Mouse (Mus musculus): ENCODE measurements around the gene Mettl27. TPM values are rescaled to one million over a fixed set of nuclear protein-coding genes. Genes with fewer than 3 reads are reported as not detected.
"Not testable (repeated sequence)": the region's sequence is repeated elsewhere in the genome, so short reads cannot be mapped to it uniquely, and the experiment has no call there.

Mettl27 gene
- polyA plus RNA-seq, 1 experiment, result 15.1 TPM

DNA sequence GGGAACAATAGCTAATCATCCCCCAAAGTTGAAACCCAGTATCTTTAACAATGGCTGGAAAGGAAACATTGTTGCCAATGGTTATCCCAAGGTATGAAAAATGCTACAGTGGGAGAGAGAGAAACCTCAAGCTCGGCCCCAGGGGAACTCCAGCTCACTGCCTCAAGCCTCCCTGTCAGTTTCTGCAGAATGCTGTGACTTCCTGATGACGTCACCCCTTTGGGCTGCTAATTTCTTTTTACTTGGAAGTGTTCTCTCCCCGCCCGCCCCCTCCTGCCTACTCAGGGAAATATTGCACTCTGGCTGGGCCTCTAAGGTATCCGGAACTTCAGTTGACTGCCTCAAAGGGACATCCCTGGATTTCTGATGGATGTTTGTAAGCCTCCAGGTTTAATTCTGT is 31.4 kb downstream of the Mettl27 start:
- no peak for TF ChIP-seq POLR2A (IDR thresholded peaks at IDR 0.05; ENCODE audit: extremely low read depth, insufficient read depth, low read length)
- no peak for TF ChIP-seq CTCF (IDR thresholded peaks at IDR 0.05; ENCODE audit: extremely low read depth, insufficient read depth, low read length)
- no peak overlapping the region for H3K4me3 ChIP-seq (ENCODE audit: insufficient read depth, low read length)
- no peak overlapping the region for H3K27ac ChIP-seq (ENCODE audit: insufficient read depth, low read length)
- H3K4me1 ChIP-seq (ENCODE audit: control insufficient read depth, insufficient read depth, low read length), result no peaks in the 10 kb centered on the region

DNA sequence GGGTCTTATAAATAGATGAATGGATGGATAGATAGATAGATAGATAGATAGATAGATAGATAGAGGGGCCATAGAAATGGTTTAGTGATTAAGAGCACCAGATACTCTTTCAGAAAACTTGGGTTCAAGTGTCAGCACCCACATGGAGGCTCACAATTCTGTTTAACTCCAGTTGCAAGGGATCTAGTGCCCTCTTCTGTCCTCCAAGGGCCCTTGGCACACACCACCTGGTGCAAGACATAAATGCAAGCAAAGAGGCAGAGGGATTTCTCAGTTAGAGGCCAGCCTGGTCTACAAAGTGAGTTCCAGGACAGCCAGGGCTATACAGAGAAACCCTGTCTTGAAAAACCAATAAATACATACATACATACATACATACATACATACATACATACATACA is 32.5 kb downstream of the Mettl27 start:
- not testable (repeated sequence) for H3K27ac ChIP-seq (ENCODE audit: insufficient read depth, low read length); H3K4me3 ChIP-seq (ENCODE audit: insufficient read depth, low read length); H3K4me1 ChIP-seq (ENCODE audit: control insufficient read depth, insufficient read depth, low read length)

DNA sequence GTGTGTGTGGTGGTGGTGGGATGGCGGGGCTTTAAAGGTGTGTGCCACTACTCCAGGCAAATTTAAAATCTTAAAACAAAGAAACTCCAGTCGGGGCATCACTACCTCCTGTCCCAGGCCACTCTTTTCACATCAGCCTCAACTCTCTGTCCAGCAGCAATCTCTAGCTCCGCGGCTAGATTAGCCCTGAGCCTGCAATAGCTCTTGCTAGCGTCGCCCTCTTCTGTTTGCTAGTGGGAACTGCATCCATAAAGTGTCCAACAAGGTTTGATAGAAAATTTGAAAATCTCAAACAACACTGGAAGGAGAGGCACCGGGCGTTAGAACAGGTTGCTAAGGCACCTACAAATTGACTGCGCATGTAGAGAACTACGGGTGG is 33.3 kb downstream of the Mettl27 start:
- H3K4me1 ChIP-seq (ENCODE audit: control insufficient read depth, insufficient read depth, low read length), result no peaks in the 10 kb centered on the region
- H3K27ac ChIP-seq (ENCODE audit: insufficient read depth, low read length), result no peak overlapping the region
- no peak overlapping the region for H3K4me3 ChIP-seq (ENCODE audit: insufficient read depth, low read length)
- TF ChIP-seq CTCF (IDR thresholded peaks at IDR 0.05; ENCODE audit: extremely low read depth, insufficient read depth, low read length) (peak; percentile 89), POLR2A (IDR thresholded peaks at IDR 0.05; ENCODE audit: extremely low read depth, insufficient read depth, low read length) (no peak)

DNA sequence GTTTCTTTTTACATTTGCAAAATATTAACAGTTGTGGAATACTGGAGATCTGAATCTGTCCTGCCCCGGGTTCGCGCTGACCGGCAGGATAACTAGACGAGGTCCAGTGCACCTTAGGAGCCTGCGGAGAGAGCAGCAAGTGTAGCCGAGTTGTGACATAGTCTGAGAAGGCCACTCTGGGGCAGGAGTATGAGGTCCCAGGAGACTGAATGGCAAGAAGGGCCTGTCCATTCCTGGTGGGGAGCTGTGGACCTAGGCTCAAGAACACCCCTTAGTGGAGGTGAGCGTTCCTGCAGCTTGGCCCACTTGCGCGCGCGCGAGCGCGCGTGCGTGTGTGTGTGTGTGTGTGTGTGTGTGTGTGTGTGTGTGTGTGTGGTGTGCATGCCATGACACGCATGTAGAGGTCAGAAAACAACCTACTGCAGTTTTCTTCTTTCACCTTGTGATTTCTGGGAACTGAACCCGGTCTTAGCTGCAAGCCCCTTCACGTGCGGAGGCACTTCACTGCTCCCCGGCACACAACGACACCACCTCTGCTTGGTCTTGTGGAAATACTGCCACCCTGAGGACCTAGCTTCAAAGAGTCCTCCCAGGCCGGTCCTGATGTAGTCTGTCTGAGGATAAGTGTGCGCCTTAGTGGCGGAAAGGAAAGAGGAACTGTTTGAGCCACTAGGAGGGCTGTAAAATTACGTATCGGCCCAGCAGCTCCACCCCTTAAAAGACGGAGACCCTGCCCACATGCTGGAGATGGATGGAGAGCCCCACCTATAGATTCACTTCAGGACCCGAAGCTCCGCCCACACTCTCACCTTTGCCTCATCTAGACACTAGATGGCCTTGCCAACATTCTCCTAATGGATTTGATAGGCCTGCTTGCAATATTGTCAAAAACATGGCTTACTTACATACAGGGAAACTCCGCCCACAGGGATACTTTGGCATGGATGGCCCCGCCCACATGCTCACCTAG is 34.0 kb downstream of the Mettl27 start:
- TF ChIP-seq CTCF (IDR thresholded peaks at IDR 0.05; ENCODE audit: extremely low read depth, insufficient read depth, low read length) (no peak), POLR2A (IDR thresholded peaks at IDR 0.05; ENCODE audit: extremely low read depth, insufficient read depth, low read length) (no peak)
- H3K4me1 ChIP-seq (ENCODE audit: control insufficient read depth, insufficient read depth, low read length), result no peaks in the 10 kb centered on the region
- H3K4me3 ChIP-seq (ENCODE audit: insufficient read depth, low read length), result no peak overlapping the region
- no peak overlapping the region for H3K27ac ChIP-seq (ENCODE audit: insufficient read depth, low read length)

DNA sequence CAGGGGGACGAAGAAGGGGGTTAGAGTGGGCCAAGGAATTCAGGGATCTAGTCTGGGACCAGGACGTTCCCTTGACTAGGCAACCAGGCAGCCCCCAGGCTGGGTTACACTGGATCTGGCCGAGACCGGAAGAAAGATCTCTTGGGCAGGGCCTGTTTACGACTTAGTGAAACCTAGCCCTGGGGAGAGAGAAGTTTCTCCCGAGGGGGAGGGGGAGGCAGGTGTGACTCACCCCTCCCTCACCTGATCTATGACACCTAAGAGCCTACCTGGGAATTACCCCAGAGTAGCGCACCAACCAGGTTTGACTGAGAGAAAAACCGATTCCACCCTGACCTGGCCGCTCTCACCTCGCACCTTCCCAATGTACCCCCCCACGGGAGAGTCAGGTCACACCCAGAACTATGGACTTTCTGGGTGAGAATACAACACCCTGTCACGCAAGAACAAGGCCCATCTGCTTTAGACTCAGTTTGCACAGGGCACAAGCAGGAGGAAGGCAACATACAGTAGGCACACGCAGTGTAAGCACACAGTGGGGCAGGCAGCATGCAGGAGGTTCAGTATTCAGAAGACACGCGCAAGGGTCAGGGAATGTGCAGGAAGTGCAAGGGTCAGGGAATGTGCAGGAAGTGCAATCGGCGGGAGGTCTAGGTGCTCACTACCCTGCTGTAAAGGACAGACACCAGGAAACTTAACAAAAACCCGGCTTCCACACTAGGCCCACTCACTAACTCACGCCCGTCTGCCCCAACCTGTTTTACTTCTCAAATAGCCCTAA is 35.2 kb downstream of the Mettl27 start:
- Histone ChIP-seq H3K27ac (ENCODE audit: insufficient read depth, low read length) (no peak overlapping the region), H3K4me1 (ENCODE audit: control insufficient read depth, insufficient read depth, low read length) (no peaks in the 10 kb centered on the region), H3K4me3 (ENCODE audit: insufficient read depth, low read length) (no peak overlapping the region)
- TF ChIP-seq POLR2A (IDR thresholded peaks at IDR 0.05; ENCODE audit: extremely low read depth, insufficient read depth, low read length) (no peak), CTCF (IDR thresholded peaks at IDR 0.05; ENCODE audit: extremely low read depth, insufficient read depth, low read length) (no peak)

DNA sequence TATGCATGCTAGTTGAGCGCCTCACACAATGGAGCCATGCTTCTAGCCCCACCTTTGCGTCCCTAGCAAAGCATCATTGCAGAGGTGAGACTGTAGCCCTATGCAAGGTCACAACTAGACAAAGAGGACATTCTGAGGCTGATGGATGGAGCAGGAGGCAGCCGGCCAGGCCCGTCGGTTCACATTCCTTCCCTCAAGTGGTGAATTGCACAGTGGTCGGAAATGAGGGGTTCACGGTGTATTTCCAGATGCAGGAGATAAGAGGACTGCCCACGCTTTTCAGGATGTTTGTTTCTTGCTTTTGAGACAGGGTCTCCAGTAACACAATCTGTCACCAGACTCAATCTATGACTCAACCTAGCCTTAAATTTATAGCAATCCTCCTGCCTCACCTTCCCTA is 38.5 kb downstream of the Mettl27 start:
- no peaks in the 10 kb centered on the region for H3K4me1 ChIP-seq (ENCODE audit: control insufficient read depth, insufficient read depth, low read length)
- TF ChIP-seq CTCF (IDR thresholded peaks at IDR 0.05; ENCODE audit: extremely low read depth, insufficient read depth, low read length), result no peak
- TF ChIP-seq POLR2A (IDR thresholded peaks at IDR 0.05; ENCODE audit: extremely low read depth, insufficient read depth, low read length), result no peak
- H3K4me3 ChIP-seq (ENCODE audit: insufficient read depth, low read length), result no peak overlapping the region
- no peak overlapping the region for H3K27ac ChIP-seq (ENCODE audit: insufficient read depth, low read length)

DNA sequence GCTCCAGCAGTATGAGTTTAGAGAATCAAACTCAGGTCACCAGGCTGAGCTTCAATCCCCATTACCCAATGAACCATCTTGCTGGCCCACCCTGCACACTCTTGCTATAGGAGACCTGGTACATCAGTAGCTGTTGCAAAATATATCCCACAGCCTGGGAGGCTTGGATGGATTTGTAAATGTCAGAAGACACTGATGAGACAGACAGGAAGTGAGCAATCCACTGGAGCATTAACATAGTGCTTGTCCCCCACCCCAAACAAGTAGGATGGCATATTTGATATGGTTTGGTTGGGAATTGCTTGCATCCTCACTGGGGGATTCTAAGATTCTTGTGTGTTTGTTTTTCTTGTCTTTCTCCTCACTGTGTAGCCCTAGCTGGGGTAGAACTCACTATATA is 40.9 kb downstream of the Mettl27 start:
- TF ChIP-seq CTCF (IDR thresholded peaks at IDR 0.05; ENCODE audit: extremely low read depth, insufficient read depth, low read length) (no peak), POLR2A (IDR thresholded peaks at IDR 0.05; ENCODE audit: extremely low read depth, insufficient read depth, low read length) (no peak)

DNA sequence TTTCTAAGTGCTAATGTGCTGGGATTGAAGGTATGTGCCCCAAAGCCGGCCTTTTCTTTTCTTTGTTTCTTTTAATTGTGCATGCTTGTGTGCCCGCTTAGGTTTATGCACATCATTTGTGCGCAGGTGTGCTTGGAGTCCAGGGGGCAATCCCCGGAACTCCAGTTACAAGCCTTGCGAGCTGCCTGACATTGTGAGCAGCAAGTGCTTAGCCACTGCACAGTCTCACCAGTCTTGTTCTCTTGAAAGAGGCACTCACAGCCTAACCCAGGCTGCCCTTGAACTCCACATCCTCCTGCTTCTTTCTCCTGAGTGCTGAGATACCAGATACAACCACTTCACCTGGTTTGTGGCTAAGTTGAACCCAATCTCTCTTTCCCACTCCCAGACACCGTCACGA is 41.4 kb downstream of the Mettl27 start:
- H3K4me3 ChIP-seq (ENCODE audit: insufficient read depth, low read length), result no peak overlapping the region
- no peak overlapping the region for H3K27ac ChIP-seq (ENCODE audit: insufficient read depth, low read length)
- no peaks in the 10 kb centered on the region for H3K4me1 ChIP-seq (ENCODE audit: control insufficient read depth, insufficient read depth, low read length)
- TF ChIP-seq POLR2A (IDR thresholded peaks at IDR 0.05; ENCODE audit: extremely low read depth, insufficient read depth, low read length) (no peak), CTCF (IDR thresholded peaks at IDR 0.05; ENCODE audit: extremely low read depth, insufficient read depth, low read length) (no peak)

More for the DNA sequence above, 40.9 kb downstream of the Mettl27 start:
- Histone ChIP-seq H3K4me1 (ENCODE audit: control insufficient read depth, insufficient read depth, low read length) (no peaks in the 10 kb centered on the region), H3K27ac (ENCODE audit: insufficient read depth, low read length) (no peak overlapping the region), H3K4me3 (ENCODE audit: insufficient read depth, low read length) (no peak overlapping the region)

DNA sequence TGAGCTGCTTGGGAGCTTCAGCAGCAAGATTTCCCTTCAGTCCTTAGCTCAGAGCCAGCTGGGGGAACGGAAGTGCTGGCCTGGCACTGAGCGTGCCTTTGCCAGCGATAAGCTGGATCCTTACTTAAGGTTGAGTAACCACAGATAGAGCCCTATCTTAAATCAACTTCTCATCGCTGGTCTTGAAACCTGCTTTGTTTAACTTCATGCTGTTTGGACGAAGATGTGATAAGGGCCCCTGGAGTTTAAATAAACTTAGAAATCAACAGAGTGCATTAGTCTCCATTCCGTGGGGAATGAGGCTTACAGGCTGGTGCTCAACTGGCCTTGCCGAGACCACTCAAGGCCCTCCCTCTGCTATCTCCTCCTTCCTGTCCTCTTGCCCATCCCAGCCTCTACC is 42.1 kb downstream of the Mettl27 start:
- TF ChIP-seq CTCF (IDR thresholded peaks at IDR 0.05; ENCODE audit: extremely low read depth, insufficient read depth, low read length), result no peak
- TF ChIP-seq POLR2A (IDR thresholded peaks at IDR 0.05; ENCODE audit: extremely low read depth, insufficient read depth, low read length), result no peak
- H3K4me1 ChIP-seq (ENCODE audit: control insufficient read depth, insufficient read depth, low read length), result no peaks in the 10 kb centered on the region
- H3K4me3 ChIP-seq (ENCODE audit: insufficient read depth, low read length), result no peak overlapping the region
- no peak overlapping the region for H3K27ac ChIP-seq (ENCODE audit: insufficient read depth, low read length)

DNA sequence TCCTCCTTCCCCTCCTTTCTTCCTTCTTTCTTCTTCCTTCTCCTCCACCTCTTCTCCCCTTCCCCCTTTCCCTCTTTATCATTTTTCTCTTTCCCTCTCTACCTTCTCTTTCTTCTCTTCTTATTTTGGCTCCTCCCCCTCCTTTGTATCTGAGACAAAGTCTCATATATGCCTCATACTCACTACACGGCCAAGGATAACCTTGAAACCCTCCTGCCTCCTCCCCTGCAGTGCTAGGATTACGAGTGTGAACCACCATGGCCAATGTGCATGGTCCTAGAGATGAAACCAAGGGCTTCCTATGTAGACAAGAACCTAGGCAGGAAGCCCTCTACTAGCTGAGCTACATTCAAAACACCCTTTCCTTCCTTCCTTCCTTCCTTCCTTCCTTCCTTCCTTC is 42.8 kb downstream of the Mettl27 start:
- Histone ChIP-seq H3K4me3 (ENCODE audit: insufficient read depth, low read length) (no peak overlapping the region), H3K27ac (ENCODE audit: insufficient read depth, low read length) (no peak overlapping the region), H3K4me1 (ENCODE audit: control insufficient read depth, insufficient read depth, low read length) (no peaks in the 10 kb centered on the region)
- TF ChIP-seq POLR2A (IDR thresholded peaks at IDR 0.05; ENCODE audit: extremely low read depth, insufficient read depth, low read length), result no peak
- TF ChIP-seq CTCF (IDR thresholded peaks at IDR 0.05; ENCODE audit: extremely low read depth, insufficient read depth, low read length), result no peak

All from cortical plate, adult 2 months (tissue).